Mouse (Mus musculus): ENCODE data around the gene Glmp.
"Not testable (repeated sequence)": the region's sequence is repeated elsewhere in the genome, so short reads cannot be mapped to it uniquely, and the experiment has no call there.

Glmp gene

DNA sequence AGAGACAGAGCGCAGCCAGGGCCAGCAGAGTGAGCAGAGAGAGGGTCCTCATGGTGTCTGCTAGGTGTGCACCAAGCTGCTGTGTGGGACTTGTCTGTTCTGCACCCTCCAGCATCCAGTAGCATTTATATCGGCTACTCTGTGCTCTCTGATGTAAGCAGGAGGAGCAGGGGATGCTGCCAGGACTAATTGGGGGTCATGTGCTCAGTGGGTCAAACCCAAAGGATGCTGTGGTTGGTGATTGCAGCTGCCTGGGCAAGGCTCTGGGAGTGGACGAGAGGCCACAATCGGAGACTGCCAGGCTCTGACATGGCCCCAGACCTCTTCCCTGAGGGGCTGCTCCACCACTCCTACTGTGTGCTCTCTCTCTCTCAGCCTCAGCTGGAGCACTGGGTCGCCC lies 53.8 kb downstream of the Glmp start, which contains the start of gene Bglap2:
Bglap2 (minus strand) TSS at position 101 of the 400 bp plus-strand sequence.
- DNase-seq: not testable (repeated sequence)

All from right cerebral cortex, postnatal 4 days (tissue).